Mouse (Mus musculus) C2C12 (cell line): Measurements from ENCODE around the gene Cntn2.

ENCODE experiments used
- CTCF ChIP-seq: IDR thresholded peaks from one replicate; pipeline ENCODE4 v1.5.1; 2011; ENCODE audit not compliant: control insufficient read depth, insufficient read depth, insufficient read length
- FOSL1 ChIP-seq: IDR thresholded peaks from one replicate; pipeline ENCODE4 v1.8.0; 2011; ENCODE audit warnings: mild to moderate bottlenecking, low read length; ENCODE audit not compliant: poor library complexity, insufficient read depth, severe bottlenecking
- MAX ChIP-seq: IDR thresholded peaks from one replicate; pipeline ENCODE4 v1.6.1; 2011; ENCODE audit warnings: mild to moderate bottlenecking, control low read depth

GRCm38 (mm10) chr1:132471499-132471898 lies 71.6 kb downstream of the Cntn2 start:
- TF ChIP-seq CTCF (no peak), MAX (no peak), FOSL1 (no peak)
